Mouse (Mus musculus): ENCODE measurements around the gene Tpsb2. TPM values are rescaled to one million over a fixed set of nuclear protein-coding genes. Genes with fewer than 3 reads are reported as not detected.

Gene Tpsb2
- polyA plus RNA-seq, 1 experiment from 2014 or later = not detected

DNA sequence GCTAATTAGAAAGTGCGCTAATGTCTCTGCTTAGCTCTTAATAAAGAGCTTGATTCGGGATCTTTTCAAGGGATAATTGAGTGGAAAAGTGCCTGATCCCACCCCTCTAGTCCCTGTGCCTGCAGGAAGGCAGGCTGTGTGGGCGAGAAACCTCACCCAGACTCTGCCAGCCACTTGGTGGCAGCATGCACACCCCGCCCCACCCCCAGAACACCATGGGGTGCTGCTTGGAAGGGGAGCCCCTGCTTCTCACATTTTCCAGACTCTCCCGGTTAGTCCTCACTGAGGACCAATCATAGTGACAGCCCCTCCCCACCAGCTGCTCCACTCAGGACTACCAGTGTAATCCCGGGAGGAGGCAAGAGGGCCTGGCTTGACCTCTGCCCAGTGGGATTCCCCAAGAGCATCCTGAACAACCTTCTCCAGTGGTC lies 39.9 kb downstream of the Tpsb2 start:
- ATAC-seq (ENCODE audit: insufficient number of reproducible peaks, low FRiP score) = no peak
- no peaks in the 10 kb centered on the region for H3K9me3 ChIP-seq (replicated peaks)
- H3K4me1 ChIP-seq (replicated peaks) = peaks cover 72% of the 10 kb centered on the region
- peak overlapping the region; percentile 80 for H3K27ac ChIP-seq (ENCODE audit: poor library complexity, severe bottlenecking)
- peak overlapping the region; percentile 33 for H3K4me2 ChIP-seq
- peak overlapping the region; percentile 63; the same call in 1 of the 2 replicates for H3K9ac ChIP-seq
- H3K4me3 ChIP-seq = no peak overlapping the region
- no peaks in the 10 kb centered on the region for H3K27me3 ChIP-seq (replicated peaks)
- 14% methylated on average over 6 of the region's 6 CpGs for WGBS
- H3K36me3 ChIP-seq = 0 out of 2 replicates have a peak, but pooled peaks cover 3% of the 10 kb centered on the region

DNA sequence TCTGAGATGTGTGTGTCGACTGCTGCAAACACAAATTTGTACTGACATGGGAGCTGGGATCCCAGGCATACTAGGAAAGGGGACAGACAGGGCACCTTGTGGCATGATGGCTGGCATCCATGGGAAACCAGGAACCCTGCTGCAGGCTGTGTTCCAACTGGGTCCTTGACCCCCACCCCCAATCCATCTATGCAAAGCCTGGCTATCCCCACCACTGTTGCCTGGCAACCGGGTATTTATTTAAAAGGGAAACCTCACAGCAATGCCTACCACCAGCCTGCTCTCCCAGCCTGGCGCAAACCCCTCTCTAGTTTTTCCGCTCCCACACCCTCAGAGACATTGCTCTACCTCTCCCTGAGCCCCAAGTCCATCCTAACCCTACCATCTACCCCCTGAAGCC lies 41.2 kb downstream of the Tpsb2 start:
- WGBS = 63% methylated on average over 4 of the region's 4 CpGs
- Histone ChIP-seq H3K4me1 (replicated peaks) (peaks cover 74% of the 10 kb centered on the region), H3K9me3 (replicated peaks) (no peaks in the 10 kb centered on the region), H3K36me3 (no peaks in the 10 kb centered on the region), H3K4me3 (no peak overlapping the region), H3K27me3 (replicated peaks) (no peaks in the 10 kb centered on the region), H3K9ac (0 out of 2 replicates have a peak overlapping the region, but pooled peaks have one; percentile 21), H3K4me2 (no peak overlapping the region), H3K27ac (ENCODE audit: poor library complexity, severe bottlenecking) (peak overlapping the region; percentile 80)
- ATAC-seq (ENCODE audit: insufficient number of reproducible peaks, low FRiP score) = no peak

DNA sequence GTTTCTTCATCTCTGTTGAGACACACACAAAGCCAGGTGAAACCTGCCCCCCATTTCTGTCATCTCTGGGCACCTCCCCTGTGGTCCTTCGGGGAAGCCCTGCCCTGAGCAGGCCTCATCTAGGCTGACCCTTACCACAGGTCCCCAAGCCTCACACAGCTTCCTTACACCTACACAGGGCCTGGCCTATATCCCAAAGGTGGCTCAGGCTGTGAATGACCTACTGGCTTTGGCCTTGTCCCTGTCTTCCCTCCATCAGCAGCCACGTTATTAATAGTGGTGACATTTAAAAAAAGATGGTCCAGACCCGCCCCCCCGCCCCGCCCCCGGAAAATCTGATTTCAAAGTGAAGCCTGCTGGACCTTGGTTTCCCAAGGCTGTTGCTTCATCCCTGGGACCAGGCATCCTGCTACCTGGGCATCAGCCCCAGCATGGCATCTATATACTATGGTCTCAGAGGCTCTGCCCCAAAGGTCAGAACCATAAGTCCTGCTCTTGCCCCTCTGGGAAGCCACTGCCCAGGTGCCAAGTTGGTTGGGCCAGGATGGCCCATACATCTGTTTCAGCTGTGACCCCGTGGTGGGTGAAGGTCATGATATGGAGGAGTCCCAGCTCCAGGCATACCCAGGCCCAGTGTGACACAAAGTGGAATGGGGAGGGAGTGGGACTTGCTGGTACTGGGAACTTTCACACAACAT lies 42.3 kb downstream of the Tpsb2 start:
- no peak overlapping the region for H3K9ac ChIP-seq
- WGBS = 67% methylated on average over 7 of the region's 7 CpGs

DNA sequence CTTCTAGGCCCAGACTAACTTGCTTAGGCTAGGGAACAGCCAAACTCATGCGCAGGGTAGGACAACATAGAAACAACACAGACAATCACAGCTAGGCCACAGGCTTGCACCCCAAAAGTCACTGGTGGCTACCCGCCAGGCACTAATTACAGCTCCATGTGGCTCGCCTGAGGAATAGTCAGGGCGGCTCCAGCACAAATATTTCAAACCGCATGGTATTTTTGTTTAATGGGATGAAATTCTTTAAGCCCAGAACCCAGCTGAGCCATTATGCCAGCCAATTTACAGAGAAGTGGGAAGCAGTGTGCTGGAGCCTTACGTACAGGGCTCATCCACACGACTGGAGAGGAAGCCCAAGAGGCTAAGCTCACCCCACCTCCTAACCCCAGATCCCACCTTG lies 43.5 kb downstream of the Tpsb2 start:
- H3K9ac ChIP-seq = peak overlapping the region; percentile 60; the same call in 1 of the 2 replicates
- WGBS = 70% methylated on average over 7 of the region's 7 CpGs
- H3K4me1 ChIP-seq (replicated peaks) = peaks cover 80% of the 10 kb centered on the region
- ATAC-seq (ENCODE audit: insufficient number of reproducible peaks, low FRiP score) = no peak
- no peaks in the 10 kb centered on the region for H3K27me3 ChIP-seq (replicated peaks)
- H3K27ac ChIP-seq (ENCODE audit: poor library complexity, severe bottlenecking) = peak overlapping the region; percentile 84
- H3K4me3 ChIP-seq = no peak overlapping the region
- no peaks in the 10 kb centered on the region for H3K9me3 ChIP-seq (replicated peaks)
- no peaks in the 10 kb centered on the region for H3K36me3 ChIP-seq
- peak overlapping the region; percentile 19; the same call in 1 of the 2 replicates for H3K4me2 ChIP-seq

More for the DNA sequence above, 42.3 kb downstream of the Tpsb2 start:
- ATAC-seq (ENCODE audit: insufficient number of reproducible peaks, low FRiP score) = no peak
- no peaks in the 10 kb centered on the region for H3K27me3 ChIP-seq (replicated peaks)
- no peaks in the 10 kb centered on the region for H3K9me3 ChIP-seq (replicated peaks)
- H3K27ac ChIP-seq (ENCODE audit: poor library complexity, severe bottlenecking) = peak overlapping the region; percentile 84
- no peaks in the 10 kb centered on the region for H3K36me3 ChIP-seq
- H3K4me1 ChIP-seq (replicated peaks) = peaks cover 74% of the 10 kb centered on the region
- no peak overlapping the region for H3K4me2 ChIP-seq
- H3K4me3 ChIP-seq = no peak overlapping the region

DNA sequence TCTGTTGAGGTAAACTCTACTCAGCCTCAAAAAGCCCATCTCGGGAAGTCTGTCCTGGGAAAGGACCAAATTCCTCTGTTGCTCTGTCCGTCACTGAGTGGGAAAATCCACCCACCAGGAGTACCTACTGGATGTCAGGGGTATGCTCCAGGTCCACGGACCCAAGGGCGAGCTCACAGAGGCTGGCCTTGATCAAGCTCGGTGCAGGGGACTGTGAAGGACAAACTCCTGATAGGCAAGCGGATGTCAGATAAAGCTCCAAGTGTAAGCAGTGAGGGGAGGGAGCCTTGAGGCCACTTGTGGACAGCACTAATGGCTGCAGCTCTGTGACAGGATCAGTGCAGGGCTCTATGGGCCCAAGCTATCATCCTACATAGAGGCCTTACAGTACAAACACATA lies 44.1 kb downstream of the Tpsb2 start:
- peaks cover 80% of the 10 kb centered on the region for H3K4me1 ChIP-seq (replicated peaks)
- no peaks in the 10 kb centered on the region for H3K36me3 ChIP-seq
- peak overlapping the region; percentile 84 for H3K27ac ChIP-seq (ENCODE audit: poor library complexity, severe bottlenecking)
- H3K9ac ChIP-seq = peak overlapping the region; percentile 60
- H3K4me3 ChIP-seq = no peak overlapping the region
- no peaks in the 10 kb centered on the region for H3K9me3 ChIP-seq (replicated peaks)
- H3K4me2 ChIP-seq = peak overlapping the region; percentile 19
- WGBS = 19% methylated on average over 6 of the region's 6 CpGs
- peak; percentile 29; the same call in 1 of the 2 replicates for ATAC-seq (ENCODE audit: insufficient number of reproducible peaks, low FRiP score)
- no peaks in the 10 kb centered on the region for H3K27me3 ChIP-seq (replicated peaks)

DNA sequence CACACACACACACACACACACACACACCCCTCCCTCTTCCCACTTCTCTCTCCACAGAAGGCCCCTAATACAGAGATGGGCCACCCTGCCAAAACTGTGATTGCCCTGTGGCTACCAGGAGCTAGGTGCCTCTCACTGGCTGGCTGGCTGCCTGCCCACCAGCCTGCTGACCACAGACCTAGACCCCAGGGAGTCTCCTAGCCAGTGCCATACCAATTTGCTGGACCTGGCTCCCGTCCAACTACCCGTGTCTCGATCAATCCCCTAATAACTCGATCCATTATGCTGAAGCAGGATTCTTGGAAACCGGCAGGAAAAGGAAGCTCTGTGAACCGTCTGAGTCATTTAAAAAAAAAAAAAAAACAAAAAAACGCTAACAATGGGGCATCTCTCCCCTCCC lies 44.7 kb downstream of the Tpsb2 start:
- no peak for ATAC-seq (ENCODE audit: insufficient number of reproducible peaks, low FRiP score)
- no peaks in the 10 kb centered on the region for H3K9me3 ChIP-seq (replicated peaks)
- H3K4me3 ChIP-seq = no peak overlapping the region
- WGBS = 27% methylated on average over 7 of the region's 7 CpGs
- H3K9ac ChIP-seq = peak overlapping the region; percentile 46; the same call in 1 of the 2 replicates
- H3K36me3 ChIP-seq = no peaks in the 10 kb centered on the region
- H3K4me2 ChIP-seq = peak overlapping the region; percentile 19
- H3K27ac ChIP-seq (ENCODE audit: poor library complexity, severe bottlenecking) = peak overlapping the region; percentile 84
- peaks cover 80% of the 10 kb centered on the region for H3K4me1 ChIP-seq (replicated peaks)
- no peaks in the 10 kb centered on the region for H3K27me3 ChIP-seq (replicated peaks)

DNA sequence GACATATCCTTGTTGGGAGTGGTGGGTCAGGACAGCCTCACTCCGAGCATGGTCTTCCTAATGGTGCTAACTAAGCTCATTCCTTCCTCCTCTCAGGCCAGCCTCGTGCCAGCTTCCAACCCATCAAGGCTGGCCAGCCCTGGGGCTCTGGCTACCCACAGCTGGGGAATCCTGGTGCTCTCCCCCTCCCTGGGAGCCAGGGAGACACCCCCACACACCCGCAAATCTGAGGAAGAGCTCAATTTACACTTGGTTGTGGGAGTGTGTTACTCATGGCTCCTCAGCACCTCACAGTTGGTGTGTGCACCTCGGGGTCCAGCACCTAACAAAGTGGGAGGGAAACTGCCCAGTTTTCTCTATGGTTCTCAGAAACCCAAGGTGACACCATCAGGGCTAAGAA lies 45.1 kb downstream of the Tpsb2 start:
- no peaks in the 10 kb centered on the region for H3K27me3 ChIP-seq (replicated peaks)
- ATAC-seq (ENCODE audit: insufficient number of reproducible peaks, low FRiP score) = no peak
- peaks cover 80% of the 10 kb centered on the region for H3K4me1 ChIP-seq (replicated peaks)
- H3K9ac ChIP-seq = peak overlapping the region; percentile 56; the same call in 1 of the 2 replicates
- H3K4me3 ChIP-seq = no peak overlapping the region
- peak overlapping the region; percentile 84 for H3K27ac ChIP-seq (ENCODE audit: poor library complexity, severe bottlenecking)
- 45% methylated on average over 4 of the region's 4 CpGs for WGBS
- no peaks in the 10 kb centered on the region for H3K9me3 ChIP-seq (replicated peaks)
- H3K36me3 ChIP-seq = no peaks in the 10 kb centered on the region
- no peak overlapping the region for H3K4me2 ChIP-seq

DNA sequence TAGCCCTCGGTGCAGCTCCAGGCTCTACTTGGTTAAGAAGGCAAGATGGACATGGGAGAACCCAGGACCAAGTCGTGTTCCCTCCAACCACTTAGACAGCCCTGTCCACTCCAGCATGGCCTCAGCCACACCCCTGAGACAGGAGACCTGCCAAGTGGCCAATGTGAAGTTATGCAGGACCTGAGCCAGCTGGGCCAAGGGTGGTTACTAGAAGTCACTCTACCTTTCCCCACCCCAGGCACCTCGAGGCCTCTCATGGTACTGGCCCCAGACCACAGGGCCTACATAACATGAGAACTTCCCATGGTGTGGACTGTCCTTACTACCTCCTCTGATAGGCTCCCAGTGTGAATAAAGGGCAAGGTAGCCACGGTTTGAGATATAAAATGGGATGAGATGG lies 48.1 kb downstream of the Tpsb2 start:
- Histone ChIP-seq H3K4me3 (no peak overlapping the region), H3K27ac (ENCODE audit: poor library complexity, severe bottlenecking) (0 out of 2 replicates have a peak overlapping the region, but pooled peaks have one; percentile 22), H3K36me3 (no peaks in the 10 kb centered on the region), H3K9me3 (replicated peaks) (no peaks in the 10 kb centered on the region), H3K4me1 (replicated peaks) (peaks cover 76% of the 10 kb centered on the region), H3K9ac (no peak overlapping the region), H3K27me3 (replicated peaks) (no peaks in the 10 kb centered on the region), H3K4me2 (no peak overlapping the region)
- 46% methylated on average over 4 of the region's 4 CpGs for WGBS
- ATAC-seq (ENCODE audit: insufficient number of reproducible peaks, low FRiP score) = no peak

DNA sequence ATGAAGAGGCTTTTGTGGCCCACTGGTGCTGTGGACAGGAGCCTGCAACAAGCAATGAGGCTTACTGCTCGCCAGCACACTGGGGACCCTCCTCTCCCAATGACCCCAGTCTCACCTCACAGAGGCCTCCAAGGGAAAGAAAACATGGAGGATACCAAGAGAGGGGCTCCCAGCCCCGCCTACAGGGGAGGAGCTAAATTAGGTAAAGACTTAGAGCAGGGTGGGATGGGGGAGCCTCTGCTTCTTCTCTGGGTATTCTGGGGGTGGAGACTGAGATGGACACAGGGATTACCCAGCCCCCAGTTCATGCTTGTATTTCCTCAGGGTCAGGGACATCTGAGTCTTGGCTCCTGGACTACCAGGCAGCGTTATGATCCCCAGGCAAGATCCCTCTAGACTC lies 48.8 kb downstream of the Tpsb2 start:
- no peaks in the 10 kb centered on the region for H3K27me3 ChIP-seq (replicated peaks)
- H3K27ac ChIP-seq (ENCODE audit: poor library complexity, severe bottlenecking) = peak overlapping the region; percentile 52
- peaks cover 76% of the 10 kb centered on the region for H3K4me1 ChIP-seq (replicated peaks)
- peak overlapping the region; percentile 33; the same call in 1 of the 2 replicates for H3K9ac ChIP-seq
- H3K36me3 ChIP-seq = no peaks in the 10 kb centered on the region
- no peak for ATAC-seq (ENCODE audit: insufficient number of reproducible peaks, low FRiP score)
- 34% methylated on average over 3 of the region's 3 CpGs for WGBS
- no peak overlapping the region for H3K4me3 ChIP-seq
- H3K9me3 ChIP-seq (replicated peaks) = no peaks in the 10 kb centered on the region
- no peak overlapping the region for H3K4me2 ChIP-seq

DNA sequence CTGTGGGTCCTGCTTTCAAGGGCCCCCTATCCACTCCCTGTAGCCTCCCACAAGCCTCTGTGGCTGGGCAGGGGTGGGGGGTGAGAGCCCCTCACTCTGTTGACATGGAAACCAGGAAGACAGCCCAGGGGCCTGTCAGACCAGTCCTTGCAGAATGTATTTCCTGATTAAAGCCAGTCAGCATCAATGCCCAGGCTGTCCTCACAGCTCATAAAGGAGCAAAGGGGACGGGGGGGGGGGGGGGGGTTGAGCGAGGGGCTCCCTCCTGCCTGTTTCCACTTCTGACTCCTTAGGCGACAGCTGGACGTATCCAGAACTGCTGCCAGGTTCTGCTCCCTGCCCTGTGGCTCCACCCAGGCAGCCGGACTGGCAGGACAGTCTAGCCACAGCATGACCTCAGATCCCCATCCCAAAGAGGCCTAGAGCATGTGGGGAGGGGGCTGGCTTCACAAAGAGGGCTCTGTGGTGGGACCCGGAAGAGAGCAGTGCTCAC lies 49.4 kb downstream of the Tpsb2 start:
- H3K4me1 ChIP-seq (replicated peaks) = peaks cover 76% of the 10 kb centered on the region
- H3K27ac ChIP-seq (ENCODE audit: poor library complexity, severe bottlenecking) = peak overlapping the region; percentile 52
- H3K27me3 ChIP-seq (replicated peaks) = no peaks in the 10 kb centered on the region
- H3K4me3 ChIP-seq = no peak overlapping the region
- H3K36me3 ChIP-seq = no peaks in the 10 kb centered on the region
- ATAC-seq (ENCODE audit: insufficient number of reproducible peaks, low FRiP score) = peak; percentile 12; the same call in 1 of the 2 replicates
- H3K9ac ChIP-seq = peak overlapping the region; percentile 33; the same call in 1 of the 2 replicates
- WGBS = 11% methylated on average over 5 of the region's 6 CpGs
- H3K9me3 ChIP-seq (replicated peaks) = no peaks in the 10 kb centered on the region
- peak overlapping the region; percentile 32; the same call in 1 of the 2 replicates for H3K4me2 ChIP-seq

DNA sequence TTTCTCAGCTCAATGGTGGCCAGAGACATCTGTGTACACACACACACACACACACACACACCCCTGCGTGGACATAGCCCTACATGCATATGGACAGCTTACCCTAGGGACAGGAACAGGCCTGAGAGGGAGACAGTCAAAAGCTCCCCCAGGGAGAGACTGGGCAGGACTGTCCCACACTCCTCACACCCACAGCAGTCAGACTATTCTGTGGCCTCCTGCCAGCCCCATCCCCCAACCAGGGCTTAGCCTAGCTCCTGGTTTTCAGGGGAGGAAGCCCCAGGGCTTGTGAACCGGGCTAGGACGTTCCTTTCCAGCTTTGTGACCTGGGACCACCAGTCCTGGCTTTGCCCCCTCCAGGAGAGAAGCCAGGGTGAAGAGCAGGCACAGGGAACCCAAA lies 50.1 kb downstream of the Tpsb2 start:
- peak overlapping the region; percentile 52 for H3K27ac ChIP-seq (ENCODE audit: poor library complexity, severe bottlenecking)
- peaks cover 4% of the 10 kb centered on the region; the same call in 1 of the 2 replicates for H3K36me3 ChIP-seq
- no peaks in the 10 kb centered on the region for H3K9me3 ChIP-seq (replicated peaks)
- no peaks in the 10 kb centered on the region for H3K27me3 ChIP-seq (replicated peaks)
- 15% methylated on average over 2 of the region's 3 CpGs for WGBS
- H3K4me2 ChIP-seq = peak overlapping the region; percentile 32; the same call in 1 of the 2 replicates
- H3K4me3 ChIP-seq = no peak overlapping the region
- H3K4me1 ChIP-seq (replicated peaks) = peaks cover 76% of the 10 kb centered on the region
- ATAC-seq (ENCODE audit: insufficient number of reproducible peaks, low FRiP score) = peak; percentile 29; the same call in 1 of the 2 replicates
- H3K9ac ChIP-seq = peak overlapping the region; percentile 26

Data from heart, embryonic 12.5 days (tissue).